Mouse (Mus musculus) adrenal gland, adult 18-20 months (tissue): ENCODE measurements around the gene Tnpo2. TPM values are rescaled to one million over a fixed set of nuclear protein-coding genes. Genes with fewer than 3 reads are reported as not detected.

Experiments used
- DNase-seq, 2 experiments: peaks; one replicate each; pipeline ENCODE4 v3.0.0; 2021 to 2022; ENCODE audit warnings: low spot score in 2 of 2
- total RNA-seq, 2 experiments: library from RNA; stranded (reverse); gene quantifications; 1 replicate in 1 of 2; 2 replicates in 1 of 2; pipeline ENCODE4 v1.2.3; 2021

Tnpo2 gene
- total RNA-seq, 2 experiments from 2014 or later, result 67.8 to 80.4 TPM

DNA sequence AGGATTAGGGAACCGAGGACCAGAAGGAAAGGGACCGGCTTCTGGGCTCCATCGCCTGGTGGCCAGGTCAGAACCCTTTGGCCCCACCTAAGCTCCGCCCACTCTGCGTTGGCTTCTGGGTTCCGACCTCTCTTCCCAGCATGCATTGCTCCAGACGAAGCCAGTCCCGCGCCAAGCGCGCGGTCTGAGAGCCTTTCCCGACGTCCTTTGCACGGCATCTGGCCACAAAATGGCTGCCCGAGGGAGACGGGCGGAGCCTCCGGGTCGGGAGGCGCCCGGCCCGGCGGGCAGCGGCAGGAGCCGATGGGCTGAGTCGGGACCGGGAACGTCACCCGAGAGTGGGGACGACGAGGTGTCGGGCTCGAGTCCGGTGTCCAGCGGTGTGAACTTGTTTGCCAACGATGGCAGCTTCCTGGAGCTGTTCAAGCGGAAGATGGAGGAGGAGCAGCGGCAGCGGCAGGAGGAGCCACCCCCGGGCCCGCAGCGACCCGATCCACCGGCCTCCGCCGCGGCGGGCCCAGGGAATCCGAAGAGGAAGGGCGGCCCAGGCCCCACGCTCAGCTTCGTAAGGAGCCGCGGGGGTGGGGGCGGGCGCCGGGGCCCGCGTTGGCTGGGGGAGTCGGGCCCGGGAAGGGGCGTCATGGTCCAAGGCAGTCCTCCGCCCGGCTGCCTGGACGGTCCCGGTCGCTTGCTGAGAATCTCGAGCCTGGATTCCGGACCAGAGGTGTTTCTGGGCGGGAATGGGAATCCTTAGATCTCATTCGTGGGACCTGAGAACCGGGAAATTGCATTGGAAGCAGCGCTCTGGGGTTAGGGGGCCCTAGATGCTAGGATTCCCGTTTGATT lies 9.8 kb upstream of the Tnpo2 start, which contains the start of gene Trir:
Trir (plus strand) TSS at position 154 of the 846 bp plus-strand sequence.
- peak; percentile 93 to 97 for DNase-seq

DNA sequence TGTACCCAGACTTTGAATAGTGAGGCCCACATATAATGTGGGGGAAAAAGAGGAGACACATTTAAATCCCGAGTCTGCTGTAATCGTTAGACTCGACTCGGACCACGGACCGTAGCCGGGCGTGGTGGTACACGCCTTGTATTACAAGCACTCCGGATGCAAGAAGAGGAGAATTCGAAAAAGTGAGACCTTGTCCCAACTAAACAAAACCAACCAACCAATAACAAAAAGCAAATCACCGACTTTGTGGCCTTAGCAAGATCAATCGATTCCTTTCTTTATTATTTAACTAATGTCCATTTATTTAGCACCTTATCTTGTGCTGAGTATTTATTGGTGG lies 9.2 kb upstream of the Tnpo2 start:
- no peak for DNase-seq

DNA sequence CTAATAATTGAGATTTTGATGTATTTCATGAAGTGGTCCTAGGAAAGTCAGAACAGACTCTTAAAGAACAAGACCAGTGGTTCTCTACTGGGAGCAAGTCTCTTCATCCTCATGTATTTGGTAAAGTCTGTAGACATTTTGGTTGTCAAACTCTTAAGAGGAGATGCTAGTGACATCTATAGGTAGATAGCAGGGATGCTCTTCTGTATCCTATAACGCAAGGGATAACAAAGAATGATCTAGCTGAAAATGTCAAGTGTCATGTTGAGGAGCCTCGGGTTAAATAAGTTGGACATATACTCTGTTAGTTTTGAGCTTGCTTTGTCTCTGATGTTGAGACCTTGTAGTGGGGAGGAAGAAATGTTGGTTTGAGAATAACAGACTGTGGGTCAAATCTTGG lies 8.8 kb upstream of the Tnpo2 start:
- no peak for DNase-seq

DNA sequence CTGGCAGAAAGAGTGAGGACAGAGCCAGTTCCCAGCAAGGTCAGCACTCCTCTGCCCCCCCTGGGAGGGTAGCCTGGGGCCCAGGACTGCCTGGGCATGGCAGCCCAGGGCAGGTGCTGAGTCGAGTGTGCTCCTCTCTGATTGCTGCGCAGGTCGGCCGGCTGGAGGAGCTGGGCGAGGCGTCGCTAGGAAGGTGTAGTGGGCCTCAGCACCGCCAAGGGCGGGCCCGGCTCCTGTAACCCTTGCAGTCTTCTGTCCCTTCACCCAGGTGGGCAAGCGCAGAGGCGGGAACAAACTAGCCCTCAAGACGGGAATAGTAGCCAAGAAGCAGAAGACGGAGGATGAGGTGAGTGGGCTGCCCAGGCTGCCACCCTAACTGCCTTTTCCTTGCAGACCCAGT lies 7.4 kb upstream of the Tnpo2 start:
- DNase-seq, result no peak

DNA sequence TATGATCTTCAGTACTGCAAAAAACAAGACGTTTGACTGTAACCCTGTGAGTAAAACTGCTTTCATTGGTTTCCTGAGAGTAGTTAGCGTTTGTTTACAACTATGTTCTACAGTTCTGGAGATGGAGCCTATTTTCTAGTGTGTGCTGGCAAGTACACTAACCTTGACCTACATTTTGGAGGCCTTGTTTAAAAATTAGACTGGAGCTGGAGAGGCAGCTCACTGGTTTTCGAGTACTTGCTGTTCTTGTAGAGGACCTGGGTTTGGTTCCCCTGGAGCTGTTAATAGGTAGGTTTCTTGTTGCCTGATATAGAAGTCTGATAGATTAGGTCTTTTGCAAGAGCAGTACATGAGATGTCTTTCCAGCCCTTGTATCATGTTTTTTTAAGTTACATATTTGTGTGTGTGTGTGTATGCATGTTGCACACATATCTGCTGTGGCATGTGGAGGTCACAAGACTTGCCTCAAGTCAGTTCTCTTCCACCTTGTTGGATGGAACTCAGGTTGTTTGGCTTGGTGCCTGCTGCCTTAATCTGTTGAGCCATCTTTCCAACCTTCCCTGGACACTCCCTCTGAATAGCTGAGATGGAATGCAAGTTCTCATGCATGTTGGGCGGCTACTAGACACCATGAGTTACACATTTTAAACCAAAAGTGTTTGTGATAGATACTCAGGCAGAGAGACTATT lies 3.9 kb upstream of the Tnpo2 start:
- no peak for DNase-seq

DNA sequence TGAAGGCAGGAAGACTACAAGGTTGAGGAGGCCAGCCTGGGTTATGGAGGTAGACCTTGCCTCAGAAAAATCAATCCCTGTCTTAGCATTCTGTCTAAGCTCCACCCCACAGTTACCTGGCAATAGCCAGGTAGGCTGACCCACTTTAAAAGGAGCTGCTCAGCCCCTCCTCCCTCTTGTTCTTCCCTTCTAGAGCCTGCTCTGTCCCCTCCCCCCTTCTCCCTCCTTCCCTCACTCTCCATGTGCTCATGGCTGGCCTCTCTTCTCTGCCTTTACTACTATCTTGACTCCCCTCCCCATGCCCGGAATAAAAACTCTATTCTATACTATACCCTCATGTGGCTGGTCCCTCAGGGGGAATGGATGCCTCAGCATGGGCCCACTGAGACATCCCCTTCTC lies 2.8 kb upstream of the Tnpo2 start:
- no peak for DNase-seq

DNA sequence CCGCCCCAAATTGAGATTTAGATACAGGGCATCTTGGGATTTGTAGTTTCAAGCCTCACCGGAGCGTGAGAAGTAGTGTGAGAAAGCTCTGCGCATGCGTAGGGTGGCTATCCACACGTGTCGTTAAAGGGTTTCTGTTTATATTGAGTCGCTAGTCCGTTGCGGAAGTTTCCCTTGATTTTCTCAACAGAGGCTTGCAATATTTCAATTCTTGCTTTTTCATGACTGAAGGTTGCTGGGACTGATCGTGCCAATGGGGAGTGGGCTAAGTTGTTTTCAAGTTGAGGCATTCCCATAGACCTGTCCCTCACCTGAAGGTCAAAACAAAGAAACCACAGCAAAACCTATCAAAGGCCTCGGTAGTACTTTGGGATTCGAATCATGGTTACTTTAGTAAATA lies 2.0 kb upstream of the Tnpo2 start:
- DNase-seq, result peak; percentile 55 to 58

DNA sequence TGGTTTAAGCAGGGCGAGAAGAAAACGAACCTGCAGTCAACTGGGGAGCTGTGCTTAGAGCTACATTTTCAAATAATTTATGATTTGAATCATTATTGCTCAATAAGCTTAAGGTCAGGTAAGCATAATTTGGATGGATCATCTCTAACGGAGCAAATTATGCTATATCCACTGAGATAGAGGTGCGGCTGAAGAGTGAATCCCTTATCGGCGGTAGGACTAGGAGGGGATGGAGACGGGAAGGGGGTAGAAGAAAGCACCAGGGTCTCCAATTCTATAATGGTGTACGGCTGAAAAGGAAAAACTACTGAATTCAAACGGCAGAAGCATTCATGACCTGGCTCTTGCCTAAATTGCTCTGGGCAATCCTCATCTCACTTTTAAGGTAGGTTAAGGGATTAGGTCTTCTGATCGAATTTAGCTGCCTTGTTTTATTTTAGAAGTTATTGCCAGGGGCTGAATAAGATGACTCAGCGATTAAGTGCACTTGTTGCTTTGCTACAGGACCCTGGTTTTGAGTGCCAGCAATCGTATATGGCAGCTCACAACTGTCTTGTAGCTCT lies 1.5 kb upstream of the Tnpo2 start:
- DNase-seq, result no peak

DNA sequence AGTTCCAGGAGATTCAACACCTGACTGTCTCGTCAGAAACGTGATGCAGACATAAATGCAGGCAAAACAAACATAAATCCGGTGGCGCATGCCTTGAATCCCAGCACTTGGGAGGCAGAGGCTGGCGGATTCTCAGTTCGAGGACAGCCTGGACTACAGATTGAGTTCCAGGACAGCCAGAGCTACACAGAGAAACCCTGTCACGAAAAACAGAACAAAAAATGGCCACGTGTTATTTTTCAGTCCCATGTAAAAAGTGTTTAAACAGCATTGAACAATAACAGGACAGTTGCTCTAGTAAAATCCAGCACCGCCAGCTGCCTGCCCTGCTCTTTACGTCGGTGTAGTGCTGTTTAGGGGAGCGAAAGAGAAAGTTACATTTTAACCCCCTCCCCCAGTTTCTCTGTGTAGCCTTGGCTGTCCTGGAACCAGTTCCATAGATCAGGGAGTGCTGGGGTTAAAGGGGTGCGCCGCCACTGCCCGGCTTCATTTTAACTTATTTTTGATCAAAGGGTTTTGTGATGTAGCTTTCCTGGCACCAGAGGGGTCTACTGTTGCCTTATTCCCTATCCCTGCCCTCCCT lies 896 bp upstream of the Tnpo2 start:
- peak in 1 of 2 experiments; percentile 39 for DNase-seq

DNA sequence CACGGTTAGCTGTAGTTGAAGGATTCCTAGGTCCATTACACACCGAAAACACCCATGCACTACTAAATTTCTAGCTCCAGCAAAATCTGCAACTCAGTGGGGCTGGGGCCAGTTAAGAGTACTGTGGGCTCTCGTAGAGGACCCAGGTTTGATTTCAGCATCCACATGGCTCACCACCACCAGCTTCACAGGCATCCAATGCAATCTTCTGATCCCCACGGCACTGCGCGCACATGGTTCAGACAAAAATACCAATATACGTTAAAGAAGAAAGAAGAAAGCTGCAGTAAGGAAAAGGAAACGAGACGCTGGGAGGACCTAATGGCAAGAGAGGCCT lies 366 bp upstream of the Tnpo2 start:
- DNase-seq, result no peak

DNA sequence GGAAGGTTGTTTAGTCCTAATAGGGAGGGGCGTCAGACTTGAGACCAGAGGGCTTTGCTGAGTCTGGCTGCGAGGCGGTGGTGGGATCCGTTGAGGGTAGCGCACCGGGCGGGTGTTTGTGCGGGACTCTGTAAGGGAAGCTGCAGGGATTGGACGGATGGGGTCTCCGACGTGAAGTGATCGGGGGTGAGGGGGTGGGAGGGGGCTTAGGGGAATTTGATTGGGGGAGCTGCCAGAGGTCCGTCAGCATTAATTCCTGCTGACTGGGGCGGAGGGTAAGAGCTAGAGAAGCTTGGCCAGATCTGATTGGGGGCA lies 608 bp downstream of the Tnpo2 start:
- no peak for DNase-seq

DNA sequence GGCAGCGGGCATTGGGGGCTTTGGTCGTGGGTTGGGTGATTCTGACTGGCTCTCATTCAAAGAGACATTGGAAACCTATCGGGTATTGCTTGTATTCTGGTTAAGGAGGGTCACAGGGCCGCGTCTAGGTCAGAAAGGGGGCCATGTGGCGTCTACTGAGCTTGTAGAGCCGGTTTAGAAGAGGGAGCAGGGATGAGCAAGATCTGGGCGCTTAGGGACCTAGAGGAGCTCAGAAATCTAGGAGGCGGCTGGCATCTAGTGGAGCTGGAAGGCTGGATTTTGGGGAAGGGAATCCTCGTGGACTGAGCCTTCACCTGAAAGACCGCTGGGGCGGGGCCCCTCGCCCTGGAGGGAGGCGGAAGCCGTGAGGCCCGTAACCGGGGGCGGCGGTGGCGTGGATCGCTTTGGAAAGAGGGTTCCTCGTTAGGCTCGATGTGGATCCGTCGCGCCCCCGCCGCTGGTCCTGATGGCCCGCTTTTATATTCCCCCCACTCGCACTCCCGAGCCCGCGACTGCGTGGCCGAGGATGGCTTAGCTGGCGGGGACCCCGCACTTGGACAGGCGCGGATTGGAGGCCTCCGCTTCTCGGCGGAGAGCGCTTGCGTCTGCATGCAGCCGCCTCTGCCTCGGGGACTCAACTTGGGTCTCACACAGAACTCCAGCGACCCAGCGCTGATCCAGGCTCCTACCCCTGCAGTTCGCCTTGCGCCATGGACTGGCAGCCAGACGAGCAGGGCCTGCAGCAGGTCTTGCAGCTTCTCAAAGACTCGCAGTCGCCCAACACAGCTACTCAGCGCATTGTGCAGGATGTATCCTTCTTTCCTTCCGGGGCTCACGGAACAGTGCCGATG lies 1.2 kb downstream of the Tnpo2 start:
- DNase-seq, result peak; percentile 52 to 57

DNA sequence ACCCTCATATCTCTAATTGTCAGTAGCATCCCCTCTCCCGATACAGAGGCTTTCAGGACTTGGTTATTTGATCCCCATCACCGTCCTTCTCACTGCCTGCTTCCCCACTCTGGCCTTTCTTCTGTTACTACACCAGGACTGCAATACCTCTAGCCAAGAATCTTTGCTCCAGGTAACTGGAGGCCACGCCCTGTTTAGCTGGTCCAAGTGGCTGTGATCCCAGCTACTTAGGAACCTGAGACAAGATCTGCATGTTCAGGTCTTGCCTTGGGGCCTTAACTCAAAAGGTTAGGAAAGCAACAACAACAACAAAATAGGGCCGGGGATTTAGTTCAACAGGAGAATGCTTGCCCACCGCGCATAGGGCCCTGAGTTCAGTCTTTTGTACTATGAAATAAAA lies 6.9 kb downstream of the Tnpo2 start:
- DNase-seq, result no peak

DNA sequence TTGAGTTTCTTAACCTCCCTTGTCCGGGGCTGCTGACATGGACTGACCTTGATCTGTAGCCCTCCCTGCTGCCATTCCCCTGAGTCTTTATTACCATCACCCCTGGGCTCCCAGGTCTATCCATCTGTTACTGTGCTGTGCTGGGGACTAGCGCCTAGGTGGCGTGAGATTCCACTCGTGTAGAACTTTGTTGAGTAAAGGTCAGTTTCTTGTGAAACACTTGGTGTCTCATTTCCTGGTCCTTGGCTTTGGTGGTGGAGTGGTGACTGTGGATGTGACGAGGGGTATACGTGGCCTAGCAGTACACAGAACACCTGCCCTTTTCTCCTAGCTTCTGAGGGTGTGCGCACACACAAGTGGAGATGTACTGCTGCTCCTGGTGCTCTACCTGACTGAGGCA lies 20.7 kb downstream of the Tnpo2 start:
- no peak for DNase-seq

DNA sequence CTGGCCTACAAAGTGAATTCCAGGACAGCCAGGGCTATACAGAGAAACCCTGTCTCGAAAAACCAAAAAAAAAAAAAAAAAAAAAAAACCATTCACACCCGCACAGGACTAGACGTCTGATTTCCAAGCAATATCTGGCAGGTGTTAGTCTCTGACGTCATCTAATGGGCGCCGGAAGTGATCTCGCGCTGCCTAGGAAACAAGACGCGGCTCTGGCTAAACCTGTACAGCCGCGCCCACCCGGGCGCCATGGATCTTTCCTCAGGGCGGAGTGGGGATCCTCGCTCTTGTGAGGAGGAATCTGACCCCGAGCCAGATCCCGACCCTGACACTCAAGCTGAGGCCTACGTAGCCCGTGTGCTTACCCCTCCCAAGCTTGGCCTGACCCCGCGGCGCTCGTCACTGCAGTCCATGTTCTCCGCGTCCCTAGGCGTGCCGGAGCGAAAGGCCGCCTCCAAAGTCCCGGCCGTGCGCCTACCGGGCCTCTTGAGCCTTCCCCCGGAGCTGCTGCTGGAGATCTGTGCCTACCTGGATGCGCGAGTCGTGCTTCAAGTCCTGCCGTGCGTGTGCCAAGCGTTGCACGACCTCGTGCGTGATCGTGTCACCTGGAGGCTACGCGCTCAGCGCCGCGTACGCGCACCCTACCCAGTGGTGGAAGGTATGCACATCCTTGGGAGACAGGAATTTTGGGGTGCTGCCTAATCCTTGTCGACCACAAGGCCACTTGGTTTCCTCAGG lies 23.3 kb downstream of the Tnpo2 start, which contains the start of gene Fbxw9:
Fbxw9 (plus strand) TSS at position 177 of the 738 bp plus-strand sequence.
- peak; percentile 85 to 86 for DNase-seq

DNA sequence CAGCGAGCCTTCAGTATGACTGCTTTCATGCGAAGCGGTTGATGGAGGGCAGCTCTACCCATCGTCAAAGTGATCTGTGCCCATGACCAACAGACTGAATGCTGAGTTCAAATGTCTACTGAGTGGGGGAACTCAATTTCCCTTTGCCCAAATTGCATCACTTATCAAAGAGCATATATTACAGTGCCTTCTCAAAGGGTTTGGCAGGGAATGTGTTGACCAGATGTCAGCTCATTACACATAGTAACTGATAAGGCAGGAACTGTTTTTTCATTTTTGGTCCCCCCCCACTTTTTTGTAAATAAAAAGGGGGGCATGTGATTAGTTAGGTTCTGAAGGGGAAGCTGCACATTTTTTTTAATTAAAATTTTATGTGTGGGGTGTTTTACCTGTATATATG lies 25.9 kb downstream of the Tnpo2 start:
- DNase-seq, result no peak

DNA sequence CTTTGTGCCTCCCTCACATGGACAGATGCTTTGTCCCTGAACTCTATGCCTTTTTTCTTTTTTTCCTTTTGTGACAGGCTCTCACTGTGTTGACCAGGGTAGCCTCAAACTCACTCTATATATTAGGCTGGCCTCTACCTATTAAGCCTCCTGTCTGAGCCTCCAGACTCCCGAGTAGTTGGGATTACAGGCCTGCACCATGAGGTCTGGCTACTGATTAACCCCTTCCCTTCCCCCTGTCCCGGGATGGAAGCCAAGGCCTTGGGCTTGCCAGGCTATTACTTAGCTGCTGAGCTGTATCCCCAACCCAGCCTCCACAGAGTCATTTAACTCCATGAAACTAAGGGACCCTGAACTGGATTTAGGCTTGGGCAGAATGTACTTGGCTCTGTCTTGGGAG lies 28.5 kb downstream of the Tnpo2 start:
- DNase-seq, result no peak

DNA sequence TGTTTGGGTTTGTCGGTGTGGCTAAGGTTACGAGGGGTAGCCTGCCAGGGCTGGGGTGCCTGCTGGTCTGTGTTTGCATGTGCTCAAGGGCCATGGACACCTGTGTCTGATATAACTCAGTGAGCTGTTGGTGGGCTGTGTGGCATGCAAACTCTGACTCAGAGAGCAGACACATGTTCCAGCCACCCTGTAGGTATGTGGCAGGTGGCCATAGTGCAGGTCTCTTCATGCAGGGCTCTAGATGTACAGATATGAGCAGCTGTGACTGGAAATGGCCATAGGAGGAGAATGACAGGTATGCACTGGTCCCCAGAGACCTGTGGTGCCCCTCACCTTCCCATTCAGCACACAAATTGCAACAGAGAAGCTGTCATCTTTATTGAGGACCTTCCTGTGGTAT lies 30.4 kb downstream of the Tnpo2 start:
- DNase-seq, result no peak

DNA sequence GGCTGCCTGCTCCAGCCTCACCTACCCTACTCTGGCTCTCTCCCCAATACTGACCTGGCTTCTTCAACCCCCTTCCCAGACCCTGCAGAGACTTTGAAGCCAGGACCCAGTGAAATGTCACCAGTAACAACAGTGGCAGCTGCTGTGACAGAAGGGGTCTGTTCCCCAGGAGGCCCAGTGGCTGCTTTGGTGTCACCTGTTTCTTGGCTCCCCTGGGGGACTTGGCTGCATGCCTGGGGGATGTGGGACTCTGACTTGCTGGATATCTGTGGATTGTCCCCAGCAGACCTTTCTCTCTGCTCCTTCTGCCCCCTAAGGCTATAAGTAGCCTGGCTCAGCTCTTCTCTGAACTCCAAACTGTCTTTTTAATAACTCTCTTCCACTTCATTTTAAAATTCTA lies 31.3 kb downstream of the Tnpo2 start, which contains the start of gene Gm5741:
Gm5741 (minus strand) TSS at position 1 of the 400 bp plus-strand sequence.
- DNase-seq, result no peak

DNA sequence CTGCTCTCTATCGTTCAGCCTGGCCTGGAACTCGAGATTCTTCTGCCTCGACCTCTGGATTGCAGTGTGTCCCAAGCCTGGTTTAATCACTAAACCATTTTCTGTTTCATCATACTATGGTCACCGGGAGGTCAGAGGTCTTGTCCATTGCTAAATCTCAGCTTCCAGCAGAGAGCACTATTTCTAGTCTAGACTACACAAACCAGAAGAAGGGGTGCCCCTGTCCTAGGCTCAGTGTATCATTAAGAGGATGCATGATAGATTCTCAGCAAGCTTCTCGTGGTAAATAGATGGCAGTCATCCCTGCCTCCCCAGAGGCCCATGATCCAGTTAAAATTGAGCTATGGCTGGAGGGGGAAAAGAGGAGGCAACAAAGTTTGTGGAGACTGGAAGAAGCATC lies 34.3 kb downstream of the Tnpo2 start:
- DNase-seq, result no peak
